Mouse (Mus musculus) stomach, postnatal 0 days (tissue): ENCODE results near the gene Gabrg3. TPM values are rescaled to one million over a fixed set of nuclear protein-coding genes. Genes with fewer than 3 reads are reported as not detected.

Source experiments
- ATAC-seq: fragments of 200-750 bp; cut with Nextera tagmentation; 2 replicates; pipeline ENCODE4 v1.8.0; 2017; ENCODE audit not compliant: low FRiP score, low TSS enrichment
- DNase-seq: peaks from one replicate; pipeline ENCODE4 v3.0.0-alpha.2; 2016; ENCODE audit warnings: low spot score
- H3K27ac ChIP-seq: fragments of 300-500 bp; sonication (generic); replicated peaks from 2 replicates; pipeline ENCODE4 v1.5.1; 2014; ENCODE audit warnings: mild to moderate bottlenecking, control low read depth
- H3K27me3 ChIP-seq: fragments of 300-500 bp; sonication (generic); 2 replicates; pipeline ENCODE4 v1.6.1; 2014; ENCODE audit warnings: low read length; ENCODE audit not compliant: control insufficient read depth, insufficient read depth
- H3K36me3 ChIP-seq: fragments of 300-500 bp; sonication (generic); 2 replicates; pipeline ENCODE4 v1.6.1; 2014; ENCODE audit warnings: low read length, mixed read lengths; ENCODE audit not compliant: control insufficient read depth, insufficient read depth
- H3K4me1 ChIP-seq: fragments of 300-500 bp; sonication (generic); replicated peaks from 2 replicates; pipeline ENCODE4 v1.6.1; 2014; ENCODE audit warnings: antibody characterized with exemption; ENCODE audit not compliant: control insufficient read depth, insufficient read depth
- H3K4me2 ChIP-seq: fragments of 300-500 bp; sonication (generic); replicated peaks from 2 replicates; pipeline ENCODE4 v1.6.1; 2014; ENCODE audit warnings: low read depth, mild to moderate bottlenecking, control low read depth, moderate library complexity
- H3K4me3 ChIP-seq: fragments of 300-500 bp; sonication (generic); 2 replicates; pipeline ENCODE4 v1.5.1; 2014; ENCODE audit warnings: low read depth, low read length, control low read depth
- H3K9ac ChIP-seq: fragments of 300-500 bp; sonication (generic); 2 replicates; pipeline ENCODE4 v1.6.1; 2014; ENCODE audit warnings: mild to moderate bottlenecking, low read length, control low read depth, mixed read lengths
- H3K9me3 ChIP-seq: fragments of 300-500 bp; sonication (generic); 2 replicates; pipeline ENCODE4 v1.6.1; 2016; ENCODE audit warnings: low read length; ENCODE audit not compliant: control insufficient read depth
- CTCF ChIP-seq: IDR thresholded peaks from 2 replicates; pipeline ENCODE4 v1.5.1; 2016; ENCODE audit warnings: antibody characterized with exemption, low read depth, mild to moderate bottlenecking, moderate library complexity
- EP300 ChIP-seq: optimal IDR thresholded peaks from 2 replicates; pipeline ENCODE3; 2016; ENCODE audit warnings: antibody characterized with exemption
- WGBS: fragments of 180-500 bp; shearing (Covaris S2); extraction: QIAGEN DNeasy Blood & Tissue Kit; methylation state at CpG from one replicate; pipeline ENCODE4 v1.1.7; 2014; 5-methylcytosine and 5-hydroxymethylcytosine counted together
- polyA plus RNA-seq: library from polyadenylated mRNA; unstranded; fragments of >200 nt; fragmentation: Nextera tagmentation; extraction: Ambion mirVana; gene quantifications from 2 replicates; pipeline ENCODE4 v1.2.1, GENCODE M21; 2015

Gene Gabrg3
- polyA plus RNA-seq, 1 experiment from 2014 or later, result 0.56 TPM

- no peak for ATAC-seq
- H3K4me3 ChIP-seq, result no peak overlapping the region
- no peak overlapping the region for H3K9ac ChIP-seq
- H3K27me3 ChIP-seq, result no peaks in the 10 kb centered on the region
- no peak overlapping the region for H3K4me2 ChIP-seq
- no peaks in the 10 kb centered on the region for H3K9me3 ChIP-seq
- 79% methylated on average over 3 of the region's 3 CpGs for WGBS
- no peak for DNase-seq
- no peaks in the 10 kb centered on the region for H3K36me3 ChIP-seq
- TF ChIP-seq CTCF (no peak), EP300 (no peak)
- no peaks in the 10 kb centered on the region for H3K4me1 ChIP-seq
- H3K27ac ChIP-seq, result no peak overlapping the region
Observed at GRCm38 (mm10) chr7:57296639-57297038, 90.3 kb downstream of the Gabrg3 start.

GRCm38 (mm10) chr7:57294127-57294526, 92.9 kb downstream of the Gabrg3 start:
- no peaks in the 10 kb centered on the region for H3K36me3 ChIP-seq
- TF ChIP-seq CTCF (no peak), EP300 (no peak)
- H3K9ac ChIP-seq, result no peak overlapping the region
- H3K4me3 ChIP-seq, result no peak overlapping the region
- no peaks in the 10 kb centered on the region for H3K9me3 ChIP-seq
- no peaks in the 10 kb centered on the region for H3K4me1 ChIP-seq
- H3K27me3 ChIP-seq, result no peaks in the 10 kb centered on the region
- no peak overlapping the region for H3K4me2 ChIP-seq
- 59% methylated on average over 1 of the region's 1 CpGs for WGBS
- ATAC-seq (no peak), DNase-seq (no peak)
- H3K27ac ChIP-seq, result no peak overlapping the region

- Histone ChIP-seq H3K4me3 (no peak overlapping the region), H3K9me3 (no peaks in the 10 kb centered on the region), H3K27me3 (no peaks in the 10 kb centered on the region), H3K4me2 (no peak overlapping the region), H3K36me3 (no peaks in the 10 kb centered on the region), H3K4me1 (no peaks in the 10 kb centered on the region), H3K9ac (no peak overlapping the region), H3K27ac (no peak overlapping the region)
- TF ChIP-seq CTCF, result no peak
- no peak for TF ChIP-seq EP300
- DNase-seq, result no peak
- 91% methylated on average over 6 of the region's 6 CpGs for WGBS
- no peak for ATAC-seq
Observed at GRCm38 (mm10) chr7:57293564-57293963, 93.4 kb downstream of the Gabrg3 start.

GRCm38 (mm10) chr7:57283186-57283585, 103.8 kb downstream of the Gabrg3 start:
- H3K4me2 ChIP-seq, result no peak overlapping the region
- DNase-seq, result no peak
- H3K27ac ChIP-seq, result no peak overlapping the region
- 81% methylated on average over 6 of the region's 6 CpGs for WGBS
- H3K36me3 ChIP-seq, result no peaks in the 10 kb centered on the region
- H3K4me3 ChIP-seq, result no peak overlapping the region
- TF ChIP-seq CTCF (no peak), EP300 (no peak)
- no peaks in the 10 kb centered on the region for H3K9me3 ChIP-seq
- no peaks in the 10 kb centered on the region for H3K4me1 ChIP-seq
- no peak for ATAC-seq
- no peak overlapping the region for H3K9ac ChIP-seq
- H3K27me3 ChIP-seq, result no peaks in the 10 kb centered on the region

GRCm38 (mm10) chr7:57278841-57279240, 108.1 kb downstream of the Gabrg3 start:
- H3K4me1 ChIP-seq, result no peaks in the 10 kb centered on the region
- H3K4me3 ChIP-seq, result no peak overlapping the region
- TF ChIP-seq EP300 (no peak), CTCF (no peak)
- 78% methylated on average over 3 of the region's 3 CpGs for WGBS
- H3K9me3 ChIP-seq, result no peaks in the 10 kb centered on the region
- DNase-seq, result no peak
- H3K27me3 ChIP-seq, result no peaks in the 10 kb centered on the region
- H3K27ac ChIP-seq, result no peak overlapping the region
- H3K9ac ChIP-seq, result no peak overlapping the region
- H3K4me2 ChIP-seq, result no peak overlapping the region
- ATAC-seq, result no peak
- H3K36me3 ChIP-seq, result no peaks in the 10 kb centered on the region

- H3K9me3 ChIP-seq, result no peaks in the 10 kb centered on the region
- no peaks in the 10 kb centered on the region for H3K4me1 ChIP-seq
- H3K4me2 ChIP-seq, result no peak overlapping the region
- no peaks in the 10 kb centered on the region for H3K36me3 ChIP-seq
- no peak overlapping the region for H3K9ac ChIP-seq
- no peak overlapping the region for H3K27ac ChIP-seq
- ATAC-seq, result no peak
- no peaks in the 10 kb centered on the region for H3K27me3 ChIP-seq
- DNase-seq, result no peak
- TF ChIP-seq EP300, result no peak
- TF ChIP-seq CTCF, result no peak
- WGBS, result 52% methylated on average over 1 of the region's 1 CpGs
- H3K4me3 ChIP-seq, result no peak overlapping the region
Observed at GRCm38 (mm10) chr7:57260201-57260600, 126.8 kb downstream of the Gabrg3 start.
